Mouse (Mus musculus) ES-Bruce4 (cell line): Measurements from ENCODE around the gene Cdc14a.

Experiments
- CTCF ChIP-seq: IDR thresholded peaks from one replicate; pipeline ENCODE4 v1.8.1; 2011; ENCODE audit warnings: low read depth, low read length
- EP300 ChIP-seq: IDR thresholded peaks from 2 replicates; pipeline ENCODE4 v1.6.1; 2011; ENCODE audit warnings: low read depth, low read length; ENCODE audit not compliant: insufficient read depth
- POLR2A ChIP-seq: IDR thresholded peaks from one replicate; pipeline ENCODE4 v1.8.1; 2011; ENCODE audit warnings: low read length; ENCODE audit not compliant: insufficient read depth

GRCm38 (mm10) chr3:116242685-116243084 is 181.1 kb downstream of the Cdc14a start:
- TF ChIP-seq CTCF (no peak), POLR2A (no peak), EP300 (no peak)
